Comparison of ENCODE assay signal across 8 mouse cellular contexts in genomic region chr13:30888480-30888879, GRCm38 (mm10). TPM values are rescaled to one million over a fixed set of nuclear protein-coding genes. Genes with fewer than 3 reads are reported as not detected.
A peak's percentile ranks its signal among the peaks of the same experiment; 100 is the strongest.
DNase-seq lines count a peak whose midpoint lies in the region; ATAC-seq and TF ChIP-seq lines count a peak whose summit lies in the region.
"Had no signal": no experiment of that assay in that cellular context is flagged by ENCODE, and none has a peak within 500 bp of the region (broad histone marks: within the 10 kb centered on the region; RNA-seq: fewer than 3 reads in every experiment).

No protein-coding gene starts in this region.

- H3K9ac ChIP-seq in ES-E14 (ENCODE audit: insufficient read depth, low read depth, low read length, poor library complexity, severe bottlenecking) = no peak overlapping the region
- H3K9ac ChIP-seq in heart, embryonic 16.5 days (ENCODE audit: low read length) = no peak overlapping the region
- H3K9ac ChIP-seq: lung, embryonic 15.5 days had no signal

- no peak overlapping the region for H3K4me3 ChIP-seq in ES-E14 (ENCODE audit: insufficient read depth in 1 of 2, low read depth in 1 of 2, low read length in 2 of 2, poor library complexity in 1 of 2, severe bottlenecking in 1 of 2)
- H3K4me3 ChIP-seq in heart, embryonic 16.5 days (ENCODE audit: low read length) = no peak overlapping the region
- no peak overlapping the region for H3K4me3 ChIP-seq in layer of hippocampus, adult 2 months
- H3K4me3 ChIP-seq: lung, embryonic 15.5 days had no signal

- H3K9me3 ChIP-seq in ES-E14 (ENCODE audit: control insufficient read depth, insufficient read depth, low read depth, low read length) = no peaks in the 10 kb centered on the region
- H3K9me3 ChIP-seq in heart, embryonic 16.5 days (replicated peaks; ENCODE audit: control insufficient read depth, low read length) = no peaks in the 10 kb centered on the region
- H3K9me3 ChIP-seq: lung, embryonic 15.5 days had no signal

- ATAC-seq in heart, embryonic 16.5 days (replicated peaks; ENCODE audit: extremely low read depth, insufficient read depth, low FRiP score) = 0 out of 2 replicates have a peak, but pooled peaks have one; percentile 37

- in situ Hi-C loops in ES-E14 (cut with MboI; ENCODE audit: low sequenced_read_pairs in 2 of 2, unreplicated experiment in 2 of 2) = no loop called here

- peak; percentile 93 for TF ChIP-seq CTCF in layer of hippocampus, adult 2 months (conservative IDR thresholded peaks at IDR 0.05)

- H3K27ac ChIP-seq in ES-E14 (ENCODE audit: insufficient read depth, low read depth, low read length, poor library complexity, severe bottlenecking) = no peak overlapping the region
- no peak overlapping the region for H3K27ac ChIP-seq in heart, embryonic 16.5 days (ENCODE audit: low read length)
- no peak overlapping the region for H3K27ac ChIP-seq in layer of hippocampus, adult 2 months
- H3K27ac ChIP-seq: lung, embryonic 15.5 days had no signal

- no peaks in the 10 kb centered on the region for H3K27me3 ChIP-seq in heart, embryonic 16.5 days (ENCODE audit: control insufficient read depth, insufficient read depth, low read length)
- H3K27me3 ChIP-seq: lung, embryonic 15.5 days had no signal

- peak; percentile 70 for DNase-seq in ES-E14 (ENCODE audit: low read depth, low spot score)
- peak; percentile 46 for DNase-seq in adrenal gland, adult 8-10 months
- DNase-seq in embryo, embryonic 11 days = peak; percentile 90
- DNase-seq in layer of hippocampus, adult 2 months (ENCODE audit: low spot score in 2 of 2) = peak; percentile 39 to 67
- DNase-seq in lung, postnatal 4 days = peak; percentile 72 to 80
- DNase-seq in skeletal muscle tissue, adult 2 months (ENCODE audit: low read depth, low spot score) = peak; percentile 61

- no peak overlapping the region for H3K4me2 ChIP-seq in heart, embryonic 16.5 days (ENCODE audit: low read depth, low read length)
- H3K4me2 ChIP-seq: lung, embryonic 15.5 days had no signal

- H3K36me3 ChIP-seq in ES-E14 (ENCODE audit: control insufficient read depth, insufficient read depth, low read length, poor library complexity, severe bottlenecking) = peaks cover 2% of the 10 kb centered on the region; the same call in 1 of the 2 replicates
- peaks cover 5% of the 10 kb centered on the region; the same call in 1 of the 2 replicates for H3K36me3 ChIP-seq in heart, embryonic 16.5 days (ENCODE audit: control insufficient read depth, insufficient read depth)

- H3K4me1 ChIP-seq in ES-E14 (ENCODE audit: control insufficient read depth in 2 of 2, insufficient read depth in 2 of 2, low read length in 2 of 2, poor library complexity in 1 of 2) = no peaks in the 10 kb centered on the region
- H3K4me1 ChIP-seq in heart, embryonic 16.5 days (ENCODE audit: control insufficient read depth, insufficient read depth, low read length) = no peaks in the 10 kb centered on the region
- H3K4me1 ChIP-seq: lung, embryonic 15.5 days had no signal

- 17% methylated on average over 3 of the region's 3 CpGs for WGBS in heart, embryonic 16.5 days

TF ChIP-seq in ES-E14, 5 proteins besides CTCF, POLR2A, EP300 and RAD21:
- TF ChIP-seq CHD2 (IDR thresholded peaks at IDR 0.05; ENCODE audit: low read depth, low read length) (no peak), MAFK (IDR thresholded peaks at IDR 0.05; ENCODE audit: insufficient read depth, low read depth, low read length) (no peak), ZNF384 (IDR thresholded peaks at IDR 0.05; ENCODE audit: low read depth, low read length) (no peak), HCFC1 (IDR thresholded peaks at IDR 0.05; ENCODE audit: borderline replicate concordance, insufficient read depth, low read length) (no peak), ZC3H11A (IDR thresholded peaks at IDR 0.05; ENCODE audit: borderline replicate concordance, low read depth, low read length) (0 out of 2 replicates have a peak, but pooled peaks have one; percentile 33)

RNA-seq across cellular contexts. Expression of gene Hus1b, which starts 59.1 kb away (rescaled TPM):
- 4.5 and 4.8 TPM in 2 replicates for total RNA-seq in ES-E14 (2012; rRNA removed)
- total RNA-seq in adrenal gland, adult 8-10 months (2022) = 1 to 10 TPM in 1 of 4 experiments, under 1 TPM in 3; 0.35 to 1.2 (median 0.59) TPM
- not detected in 2 replicates for polyA plus RNA-seq in heart, embryonic 16.5 days (2015; fragmentation: Nextera tagmentation; extraction: Ambion mirVana)
- total RNA-seq in layer of hippocampus, adult 2 months (2021) = under 1 TPM; 0.61 TPM
- polyA plus RNA-seq: lung, embryonic 15.5 days had no signal
